Mouse (Mus musculus): ENCODE measurements around the gene Pld1.
A peak's percentile ranks its signal among the peaks of the same experiment; 100 is the strongest.

Pld1 gene

GRCm38 (mm10) chr3:27938381-27939323, at the start of gene Pld1:
Pld1 (plus strand) TSS chr3:27938695.
- peak; percentile 91 for DNase-seq

GRCm38 (mm10) chr3:27896318-27896892, 42.1 kb upstream of the Pld1 start, which contains the start of gene Tmem212:
Tmem212 (minus strand) TSS chr3:27896368.
- no peak for DNase-seq

- DNase-seq = no peak
Measured at GRCm38 (mm10) chr3:27898178-27898577, 40.3 kb upstream of the Pld1 start.

GRCm38 (mm10) chr3:27899012-27899726, 39.3 kb upstream of the Pld1 start:
- peak; percentile 29 for DNase-seq

GRCm38 (mm10) chr3:27901846-27902245, 36.6 kb upstream of the Pld1 start:
- peak; percentile 27 for DNase-seq

- peak; percentile 15 for DNase-seq
Measured at GRCm38 (mm10) chr3:27904659-27905330, 33.7 kb upstream of the Pld1 start.

- DNase-seq = no peak
Measured at GRCm38 (mm10) chr3:27906647-27907209, 31.8 kb upstream of the Pld1 start.

- no peak for DNase-seq
Measured at GRCm38 (mm10) chr3:27907301-27907700, 31.2 kb upstream of the Pld1 start.

- no peak for DNase-seq
Measured at GRCm38 (mm10) chr3:27908316-27908715, 30.2 kb upstream of the Pld1 start.

- no peak for DNase-seq
Measured at GRCm38 (mm10) chr3:27909016-27909415, 29.5 kb upstream of the Pld1 start.

GRCm38 (mm10) chr3:27918656-27919436, 19.6 kb upstream of the Pld1 start:
- no peak for DNase-seq

GRCm38 (mm10) chr3:27921268-27922020, 17.1 kb upstream of the Pld1 start:
- DNase-seq = peak; percentile 53

- no peak for DNase-seq
Measured at GRCm38 (mm10) chr3:27924037-27924436, 14.5 kb upstream of the Pld1 start.

GRCm38 (mm10) chr3:27929219-27929618, 9.3 kb upstream of the Pld1 start:
- DNase-seq = no peak

GRCm38 (mm10) chr3:27932391-27932790, 6.1 kb upstream of the Pld1 start:
- DNase-seq = no peak

GRCm38 (mm10) chr3:27935644-27936043, 2.9 kb upstream of the Pld1 start:
- DNase-seq = no peak

- no peak for DNase-seq
Measured at GRCm38 (mm10) chr3:27936731-27937130, 1.8 kb upstream of the Pld1 start.

- no peak for DNase-seq
Measured at GRCm38 (mm10) chr3:27937144-27938110, 1.1 kb upstream of the Pld1 start.

GRCm38 (mm10) chr3:27941634-27942033, 3.1 kb downstream of the Pld1 start:
- DNase-seq = no peak

GRCm38 (mm10) chr3:27942991-27943390, 4.5 kb downstream of the Pld1 start:
- peak; percentile 64 for DNase-seq
